Mouse (Mus musculus) hindbrain, embryonic 10.5 days (tissue): ENCODE measurements around the gene Nqo1. TPM values are rescaled to one million over a fixed set of nuclear protein-coding genes. Genes with fewer than 3 reads are reported as not detected.

Experiments used
- DNase-seq: peaks from one replicate; pipeline ENCODE4 v3.0.0-alpha.2; 2017; ENCODE audit warnings: low spot score
- H3K27ac ChIP-seq: fragments of 300-500 bp; sonication (generic); 2 replicates; pipeline ENCODE4 v1.5.1; 2016; ENCODE audit warnings: mild to moderate bottlenecking, moderate library complexity
- H3K27me3 ChIP-seq: fragments of 300-500 bp; sonication (generic); 2 replicates; pipeline ENCODE4 v1.6.1; 2016; ENCODE audit warnings: mild to moderate bottlenecking; ENCODE audit not compliant: poor library complexity, insufficient read depth, severe bottlenecking
- H3K36me3 ChIP-seq: fragments of 300-500 bp; sonication (generic); 2 replicates; pipeline ENCODE4 v1.6.1; 2016; ENCODE audit warnings: mild to moderate bottlenecking, moderate library complexity
- H3K4me1 ChIP-seq: fragments of 300-500 bp; sonication (generic); replicated peaks from 2 replicates; pipeline ENCODE4 v1.6.1; 2016; ENCODE audit warnings: mild to moderate bottlenecking
- H3K4me3 ChIP-seq: fragments of 300-500 bp; sonication (generic); 2 replicates; pipeline ENCODE4 v1.5.1; 2016; ENCODE audit warnings: mild to moderate bottlenecking, moderate library complexity
- H3K9me3 ChIP-seq: fragments of 300-500 bp; sonication (generic); 2 replicates; pipeline ENCODE4 v1.6.1; 2016; ENCODE audit warnings: mild to moderate bottlenecking, moderate library complexity
- WGBS: fragments of 180-500 bp; shearing (Covaris S2); methylation state at CpG from one replicate; pipeline ENCODE4 v1.1.7; 2016; 5-methylcytosine and 5-hydroxymethylcytosine counted together
- polyA plus RNA-seq: library from polyadenylated mRNA; unstranded; fragments of >200 nt; fragmentation: Nextera tagmentation; extraction: Ambion mirVana; gene quantifications from 2 replicates; pipeline ENCODE4 v1.2.1, GENCODE M21; 2016

The Nqo1 gene
- polyA plus RNA-seq, 1 experiment from 2014 or later, result 5.5 TPM

GRCm38 (mm10) chr8:107397665-107398064 is 5.3 kb downstream of the Nqo1 start:
- H3K27me3 ChIP-seq, result no peaks in the 10 kb centered on the region
- 60% methylated on average over 12 of the region's 12 CpGs for WGBS
- no peaks in the 10 kb centered on the region for H3K36me3 ChIP-seq
- no peak overlapping the region for H3K4me3 ChIP-seq
- DNase-seq, result no peak
- peaks cover 13% of the 10 kb centered on the region for H3K4me1 ChIP-seq
- H3K27ac ChIP-seq, result no peak overlapping the region
- H3K9me3 ChIP-seq, result no peaks in the 10 kb centered on the region

- Histone ChIP-seq H3K9me3 (no peaks in the 10 kb centered on the region), H3K4me1 (0 out of 2 replicates have a peak, but pooled peaks cover 9% of the 10 kb centered on the region), H3K4me3 (no peak overlapping the region), H3K27me3 (no peaks in the 10 kb centered on the region), H3K27ac (no peak overlapping the region), H3K36me3 (no peaks in the 10 kb centered on the region)
- 87% methylated on average over 10 of the region's 10 CpGs for WGBS
- no peak for DNase-seq
Observed at GRCm38 (mm10) chr8:107396106-107396670, 6.8 kb downstream of the Nqo1 start.

- 0 out of 2 replicates have a peak, but pooled peaks cover 9% of the 10 kb centered on the region for H3K4me1 ChIP-seq
- no peaks in the 10 kb centered on the region for H3K36me3 ChIP-seq
- H3K27ac ChIP-seq, result no peak overlapping the region
- no peak overlapping the region for H3K4me3 ChIP-seq
- DNase-seq, result no peak
- no peaks in the 10 kb centered on the region for H3K27me3 ChIP-seq
- H3K9me3 ChIP-seq, result no peaks in the 10 kb centered on the region
Observed at GRCm38 (mm10) chr8:107395397-107395796, 7.6 kb downstream of the Nqo1 start.

- Histone ChIP-seq H3K9me3 (no peaks in the 10 kb centered on the region), H3K27me3 (no peaks in the 10 kb centered on the region), H3K36me3 (no peaks in the 10 kb centered on the region), H3K4me1 (no peaks in the 10 kb centered on the region), H3K4me3 (no peak overlapping the region), H3K27ac (no peak overlapping the region)
- no peak for DNase-seq
- WGBS, result 65% methylated on average over 4 of the region's 4 CpGs
Observed at GRCm38 (mm10) chr8:107391136-107391516, 11.9 kb downstream of the Nqo1 start.

GRCm38 (mm10) chr8:107390476-107391135 is 12.4 kb downstream of the Nqo1 start:
- DNase-seq, result no peak
- H3K27ac ChIP-seq, result no peak overlapping the region
- H3K36me3 ChIP-seq, result no peaks in the 10 kb centered on the region
- H3K4me1 ChIP-seq, result no peaks in the 10 kb centered on the region
- no peaks in the 10 kb centered on the region for H3K9me3 ChIP-seq
- H3K27me3 ChIP-seq, result no peaks in the 10 kb centered on the region
- 91% methylated on average over 16 of the region's 16 CpGs for WGBS
- H3K4me3 ChIP-seq, result no peak overlapping the region

GRCm38 (mm10) chr8:107389557-107389956 is 13.4 kb downstream of the Nqo1 start:
- 94% methylated on average over 8 of the region's 8 CpGs for WGBS
- Histone ChIP-seq H3K36me3 (no peaks in the 10 kb centered on the region), H3K4me3 (no peak overlapping the region), H3K4me1 (no peaks in the 10 kb centered on the region), H3K9me3 (no peaks in the 10 kb centered on the region), H3K27ac (no peak overlapping the region), H3K27me3 (no peaks in the 10 kb centered on the region)
- no peak for DNase-seq

GRCm38 (mm10) chr8:107387861-107388260 is 15.1 kb downstream of the Nqo1 start:
- no peaks in the 10 kb centered on the region for H3K9me3 ChIP-seq
- DNase-seq, result peak; percentile 37
- WGBS, result 69% methylated on average over 5 of the region's 5 CpGs

GRCm38 (mm10) chr8:107386642-107387041 is 16.4 kb downstream of the Nqo1 start:
- 46% methylated on average over 3 of the region's 3 CpGs for WGBS

More at GRCm38 (mm10) chr8:107387861-107388260, 15.1 kb downstream of the Nqo1 start:
- Histone ChIP-seq H3K27me3 (no peaks in the 10 kb centered on the region), H3K4me1 (no peaks in the 10 kb centered on the region), H3K4me3 (no peak overlapping the region), H3K36me3 (no peaks in the 10 kb centered on the region), H3K27ac (no peak overlapping the region)

GRCm38 (mm10) chr8:107386171-107386570 is 16.8 kb downstream of the Nqo1 start:
- Histone ChIP-seq H3K9me3 (no peaks in the 10 kb centered on the region), H3K27ac (no peak overlapping the region), H3K36me3 (no peaks in the 10 kb centered on the region), H3K27me3 (no peaks in the 10 kb centered on the region), H3K4me3 (no peak overlapping the region), H3K4me1 (no peaks in the 10 kb centered on the region)
- no peak for DNase-seq
- 69% methylated on average over 5 of the region's 5 CpGs for WGBS

More at GRCm38 (mm10) chr8:107386642-107387041, 16.4 kb downstream of the Nqo1 start:
- Histone ChIP-seq H3K9me3 (no peaks in the 10 kb centered on the region), H3K27ac (no peak overlapping the region), H3K4me1 (no peaks in the 10 kb centered on the region), H3K27me3 (no peaks in the 10 kb centered on the region), H3K4me3 (no peak overlapping the region), H3K36me3 (no peaks in the 10 kb centered on the region)
- DNase-seq, result peak; percentile 17

- H3K4me3 ChIP-seq, result no peak overlapping the region
- H3K36me3 ChIP-seq, result peaks cover 9% of the 10 kb centered on the region
- no peak for DNase-seq
- H3K9me3 ChIP-seq, result no peaks in the 10 kb centered on the region
- 85% methylated on average over 2 of the region's 2 CpGs for WGBS
- H3K27ac ChIP-seq, result no peak overlapping the region
- H3K27me3 ChIP-seq, result no peaks in the 10 kb centered on the region
- no peaks in the 10 kb centered on the region for H3K4me1 ChIP-seq
Observed at GRCm38 (mm10) chr8:107385063-107385462, 17.9 kb downstream of the Nqo1 start.

GRCm38 (mm10) chr8:107384651-107385050 is 18.4 kb downstream of the Nqo1 start:
- DNase-seq, result no peak
- 66% methylated on average over 5 of the region's 5 CpGs for WGBS
- Histone ChIP-seq H3K9me3 (no peaks in the 10 kb centered on the region), H3K4me1 (no peaks in the 10 kb centered on the region), H3K36me3 (peaks cover 11% of the 10 kb centered on the region), H3K27ac (no peak overlapping the region), H3K27me3 (no peaks in the 10 kb centered on the region), H3K4me3 (no peak overlapping the region)

- WGBS, result 75% methylated on average over 4 of the region's 4 CpGs
- no peaks in the 10 kb centered on the region for H3K27me3 ChIP-seq
- H3K4me3 ChIP-seq, result no peak overlapping the region
- DNase-seq, result no peak
- H3K36me3 ChIP-seq, result peaks cover 25% of the 10 kb centered on the region
- H3K9me3 ChIP-seq, result no peaks in the 10 kb centered on the region
- H3K4me1 ChIP-seq, result no peaks in the 10 kb centered on the region
- H3K27ac ChIP-seq, result no peak overlapping the region
Observed at GRCm38 (mm10) chr8:107382898-107383297, 20.1 kb downstream of the Nqo1 start.

GRCm38 (mm10) chr8:107381666-107382065 is 21.3 kb downstream of the Nqo1 start:
- 94% methylated on average over 4 of the region's 4 CpGs for WGBS

More at GRCm38 (mm10) chr8:107381666-107382065, 21.3 kb downstream of the Nqo1 start:
- no peaks in the 10 kb centered on the region for H3K4me1 ChIP-seq
- H3K27me3 ChIP-seq, result no peaks in the 10 kb centered on the region
- peaks cover 28% of the 10 kb centered on the region for H3K36me3 ChIP-seq
- no peak for DNase-seq
- no peak overlapping the region for H3K27ac ChIP-seq
- no peaks in the 10 kb centered on the region for H3K9me3 ChIP-seq
- H3K4me3 ChIP-seq, result no peak overlapping the region
